Mouse (Mus musculus) layer of hippocampus, postnatal 36 days (tissue): ENCODE data around the gene Ube2o. TPM values are rescaled to one million over a fixed set of nuclear protein-coding genes. Genes with fewer than 3 reads are reported as not detected.

Source experiments
- total RNA-seq, 2 experiments: library from RNA; stranded (reverse); gene quantifications; 2 replicates each; pipeline ENCODE4 v1.2.3; 2021

Ube2o gene
- total RNA-seq, 2 experiments from 2014 or later, result 91.3 to 98.8 TPM

Other genes starting within 250 kb of the Ube2o start
- gene Foxj1, start 246.0 kb downstream of the Ube2o start, total RNA-seq, result 1 to 10 TPM; 4.3 to 5.8 TPM
- 100 to 1,000 TPM; 212 to 247 TPM for gene Rnf157, start 168.4 kb downstream of the Ube2o start, total RNA-seq
- 10 to 100 TPM; 37.4 to 38.0 TPM for gene Ubald2, start 147.4 kb downstream of the Ube2o start, total RNA-seq
- gene Qrich2, start 115.2 kb downstream of the Ube2o start, total RNA-seq, result not detected
- gene Prpsap1, start 87.2 kb downstream of the Ube2o start, total RNA-seq, result 10 to 100 TPM; 93.0 to 93.3 TPM
- gene Sphk1, start 50.5 kb downstream of the Ube2o start, total RNA-seq, result 1 to 10 TPM; 1.3 to 2.4 TPM
- gene Aanat, start 5.0 kb upstream of the Ube2o start, total RNA-seq, result under 1 TPM; 0.33 to 0.77 TPM
- 1 to 10 TPM in 1 of 2 experiments, under 1 TPM in 1; 0.90 to 1.4 TPM for gene Rhbdf2, start 45.6 kb upstream of the Ube2o start, total RNA-seq
- gene Prcd, start 72.1 kb upstream of the Ube2o start, total RNA-seq, result 1 to 10 TPM; 5.0 to 5.2 TPM
- gene Cygb, start 72.9 kb upstream of the Ube2o start, total RNA-seq, result 10 to 100 TPM; 72.2 to 74.8 TPM
- gene St6galnac1, start 194.1 kb upstream of the Ube2o start, total RNA-seq, result not detected
- 10 to 100 TPM; 22.3 to 22.6 TPM for gene Mxra7, start 246.6 kb upstream of the Ube2o start, total RNA-seq